Mouse (Mus musculus): ENCODE measurements at regions not wholly inside any gene's neighbourhood (a gene's known extent, or its start where the extent isn't known, plus 50 kb on each side); places are given as distances from the start of the nearest gene placed in this dataset.

DNA sequence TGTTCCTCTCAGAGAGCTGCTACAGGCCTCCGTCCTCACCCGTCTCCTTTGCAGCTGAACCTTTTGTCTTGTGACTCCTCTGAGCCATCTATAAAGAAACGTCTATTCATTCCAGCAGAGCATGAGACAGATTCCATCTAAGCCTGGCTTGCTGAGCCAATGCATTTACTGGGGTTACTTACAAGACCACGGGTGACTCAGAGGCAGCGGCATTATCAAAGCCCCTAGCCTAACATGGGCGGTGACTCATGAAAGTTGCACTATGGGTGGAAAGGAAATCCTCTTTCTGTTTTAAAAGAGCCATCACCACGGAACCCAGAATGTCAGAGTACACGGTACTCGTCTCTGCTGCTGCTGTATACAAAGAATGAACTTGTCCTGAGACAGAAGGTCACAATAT, 62.8 kb upstream of the Rbms3 start:
- H3K36me3 ChIP-seq (ENCODE audit: control insufficient read depth, insufficient read depth): no peaks in the 10 kb centered on the region
- no peak overlapping the region for H3K4me2 ChIP-seq (replicated peaks; ENCODE audit: low read depth)
- no peaks in the 10 kb centered on the region; the same call in 1 of the 2 replicates for H3K9me3 ChIP-seq (ENCODE audit: control insufficient read depth)
- no peaks in the 10 kb centered on the region for H3K27me3 ChIP-seq (replicated peaks; ENCODE audit: control insufficient read depth, insufficient read depth, low read length)
- no peak overlapping the region for H3K27ac ChIP-seq (ENCODE audit: low read depth, low read length)
- WGBS: 82% methylated on average over 9 of the region's 9 CpGs
- H3K4me3 ChIP-seq (ENCODE audit: low read depth, low read length): no peak overlapping the region
- no peak overlapping the region for H3K9ac ChIP-seq (ENCODE audit: low read depth, low read length)
- TF ChIP-seq CTCF (IDR thresholded peaks at IDR 0.05; ENCODE audit: low read depth): no peak
- H3K4me1 ChIP-seq (replicated peaks; ENCODE audit: control insufficient read depth, insufficient read depth, low read length): no peaks in the 10 kb centered on the region
- no peak for ATAC-seq

DNA sequence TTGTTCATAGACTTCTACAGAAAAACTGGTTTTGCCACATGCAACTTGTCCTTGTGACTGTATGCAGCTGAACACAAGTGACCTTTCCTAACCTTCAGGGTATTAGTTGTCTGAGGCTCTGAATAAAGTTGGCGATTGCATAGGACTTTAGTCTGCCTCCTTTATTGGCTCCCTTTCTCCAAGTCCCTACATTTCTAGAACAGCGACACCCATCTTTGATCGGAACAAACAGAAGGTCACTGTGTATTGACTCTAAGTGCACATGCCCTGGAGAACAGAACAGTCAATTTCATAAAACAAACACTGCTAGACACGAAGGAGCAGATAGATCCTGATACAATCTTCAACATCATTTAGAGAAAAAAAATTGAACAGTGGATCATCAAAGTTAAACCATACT, 60.2 kb upstream of the Rbms3 start:
- no peak overlapping the region for H3K4me2 ChIP-seq (replicated peaks; ENCODE audit: low read depth)
- H3K4me1 ChIP-seq (replicated peaks; ENCODE audit: control insufficient read depth, insufficient read depth, low read length): no peaks in the 10 kb centered on the region
- no peaks in the 10 kb centered on the region for H3K36me3 ChIP-seq (ENCODE audit: control insufficient read depth, insufficient read depth)
- TF ChIP-seq CTCF (IDR thresholded peaks at IDR 0.05; ENCODE audit: low read depth): no peak
- no peak for ATAC-seq
- H3K9me3 ChIP-seq (ENCODE audit: control insufficient read depth): no peaks in the 10 kb centered on the region; the same call in 1 of the 2 replicates
- H3K9ac ChIP-seq (ENCODE audit: low read depth, low read length): no peak overlapping the region
- WGBS: 49% methylated on average over 4 of the region's 4 CpGs
- no peak overlapping the region for H3K27ac ChIP-seq (ENCODE audit: low read depth, low read length)
- H3K4me3 ChIP-seq (ENCODE audit: low read depth, low read length): no peak overlapping the region
- no peaks in the 10 kb centered on the region for H3K27me3 ChIP-seq (replicated peaks; ENCODE audit: control insufficient read depth, insufficient read depth, low read length)

Measured in intestine, postnatal 0 days (tissue).